Mouse (Mus musculus): Measurements from ENCODE around the gene Gnl2. TPM values are rescaled to one million over a fixed set of nuclear protein-coding genes. Genes with fewer than 3 reads are reported as not detected.

Gene Gnl2
- total and polyA plus RNA-seq, 3 experiments, result 65.0 to 139 (median 66.8) TPM

DNA sequence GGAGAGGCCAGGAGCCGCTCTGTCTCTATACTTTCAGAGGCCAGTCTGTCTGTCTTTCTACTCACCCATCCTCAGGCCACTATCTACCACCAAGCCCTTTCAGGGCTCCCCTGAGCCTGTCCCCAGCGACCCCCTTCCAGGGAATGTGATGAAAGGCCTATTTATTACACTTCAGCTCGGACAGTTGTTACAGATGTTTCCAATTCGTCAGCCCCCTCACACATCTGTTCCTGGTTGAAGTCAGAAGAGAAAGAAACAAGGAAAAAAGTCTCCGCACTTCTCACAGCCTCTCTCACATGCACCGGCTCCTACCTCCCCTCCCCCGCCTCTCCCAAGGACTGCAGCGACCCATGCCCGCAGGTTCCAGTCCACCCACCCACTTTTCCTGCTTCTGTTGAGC is 44.1 kb upstream of the Gnl2 start:
- in situ Hi-C loops (cut with MboI; ENCODE audit: low pct_ligation_motif_present, low pct_unique_long_range_greater_than_20kb, low sequenced_read_pairs) (no loop called here), dilution Hi-C loops (cut with MboI; ENCODE audit: extremely low pct_ligation_motif_present, extremely low pct_unique_long_range_greater_than_20kb, low sequenced_read_pairs) (loop anchor here (25.0 kb wide), 1 partner anchor 90 kb away; the partner anchor contains the start of genes Dnali1 and Snip1)
- no peak overlapping the region for H3K27ac ChIP-seq (ENCODE audit: insufficient read depth, low read depth)
- no peak overlapping the region for H3K9ac ChIP-seq (ENCODE audit: insufficient read depth, low read depth)
- TF ChIP-seq CHD2 (IDR thresholded peaks at IDR 0.05; ENCODE audit: low read length) (no peak), POLR2A (IDR thresholded peaks at IDR 0.05; ENCODE audit: low read depth, low read length) (no peak), BHLHE40 (IDR thresholded peaks at IDR 0.05; ENCODE audit: low read depth, low read length) (no peak), HCFC1 (IDR thresholded peaks at IDR 0.05; ENCODE audit: low read depth, low read length) (no peak), NRF1 (IDR thresholded peaks at IDR 0.05; ENCODE audit: low read depth, low read length) (no peak), USF1 (IDR thresholded peaks at IDR 0.05; ENCODE audit: low read depth, low read length) (no peak), ELF1 (IDR thresholded peaks at IDR 0.05; ENCODE audit: low read depth, low read length) (no peak), MYC (IDR thresholded peaks at IDR 0.05; ENCODE audit: low read depth, low read length) (no peak), TCF12 (IDR thresholded peaks at IDR 0.05; ENCODE audit: low read depth, low read length) (no peak), CHD1 (IDR thresholded peaks at IDR 0.05; ENCODE audit: low read depth, low read length) (no peak), ZNF384 (IDR thresholded peaks at IDR 0.05; ENCODE audit: low read depth, low read length) (no peak), GABPA (IDR thresholded peaks at IDR 0.05; ENCODE audit: insufficient replicate concordance, low read depth, low read length) (no peak), MEF2A (IDR thresholded peaks at IDR 0.05; ENCODE audit: borderline replicate concordance, low read depth, low read length) (no peak), CTCF (conservative IDR thresholded peaks at IDR 0.05 in 1 of 2, IDR thresholded peaks at IDR 0.05 in 1 of 2; ENCODE audit: low read depth in 2 of 2, low read length in 2 of 2) (no peak), MAX (IDR thresholded peaks at IDR 0.05; ENCODE audit: low read length) (no peak)
- no peak overlapping the region for H3K4me3 ChIP-seq (replicated peaks in 1 of 3; ENCODE audit: low read depth in 2 of 3, low read length in 2 of 3, poor library complexity in 1 of 3)
- H3K27me3 ChIP-seq (replicated peaks), result peaks cover 45% of the 10 kb centered on the region
- peaks cover 0 to 3% of the 10 kb centered on the region in 2 experiments; a peak in 1 of 4 replicates for H3K4me1 ChIP-seq (ENCODE audit: control insufficient read depth in 1 of 2, insufficient read depth in 2 of 2)
- no peaks in the 10 kb centered on the region for H3K36me3 ChIP-seq (replicated peaks in 1 of 2; ENCODE audit: control insufficient read depth in 1 of 2, insufficient read depth in 1 of 2, low read length in 1 of 2)
- DNase-seq (ENCODE audit: extremely low read depth), result no peak
- H3K4me2 ChIP-seq (ENCODE audit: insufficient read depth, low read depth, poor library complexity, severe bottlenecking), result no peak overlapping the region
- no peaks in the 10 kb centered on the region for H3K9me3 ChIP-seq (replicated peaks; ENCODE audit: low read length)
- H3K79me2 ChIP-seq (replicated peaks; ENCODE audit: control insufficient read depth, extremely low read depth, insufficient read depth, poor library complexity, severe bottlenecking), result no peaks in the 10 kb centered on the region

DNA sequence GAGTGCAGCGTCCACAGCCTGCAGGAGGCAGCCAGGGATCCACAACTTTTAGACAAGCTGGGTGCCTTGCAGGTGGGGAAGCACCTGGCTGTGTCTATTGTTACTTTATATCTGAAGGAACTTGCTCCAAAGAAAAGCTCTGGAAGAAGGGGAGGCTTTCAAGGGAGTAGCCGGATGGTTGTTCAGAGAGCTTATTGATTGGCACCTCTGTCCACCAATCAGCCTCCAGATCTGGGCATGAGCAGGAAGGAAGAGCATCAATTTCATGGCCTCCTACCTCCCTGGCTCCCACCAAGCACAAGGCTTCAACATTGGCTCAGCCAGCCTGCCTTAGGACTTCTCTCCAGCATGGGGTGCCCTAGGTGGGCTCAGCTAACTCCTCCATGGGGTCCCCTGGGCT is 43.1 kb upstream of the Gnl2 start:
- dilution Hi-C loops (cut with MboI; ENCODE audit: extremely low pct_ligation_motif_present, extremely low pct_unique_long_range_greater_than_20kb, low sequenced_read_pairs) (loop anchor here (25.0 kb wide), 1 partner anchor 89 kb away; the partner anchor contains the start of genes Dnali1 and Snip1), in situ Hi-C loops (cut with MboI; ENCODE audit: low pct_ligation_motif_present, low pct_unique_long_range_greater_than_20kb, low sequenced_read_pairs) (no loop called here)
- peak; percentile 54 for DNase-seq (ENCODE audit: extremely low read depth)
- H3K27ac ChIP-seq (ENCODE audit: insufficient read depth, low read depth), result no peak overlapping the region
- no peak overlapping the region for H3K9ac ChIP-seq (ENCODE audit: insufficient read depth, low read depth)
- H3K27me3 ChIP-seq (replicated peaks), result peaks cover 47% of the 10 kb centered on the region
- no peaks in the 10 kb centered on the region for H3K36me3 ChIP-seq (replicated peaks in 1 of 2; ENCODE audit: control insufficient read depth in 1 of 2, insufficient read depth in 1 of 2, low read length in 1 of 2)
- H3K9me3 ChIP-seq (replicated peaks; ENCODE audit: low read length), result no peaks in the 10 kb centered on the region
- peaks cover 0 to 3% of the 10 kb centered on the region in 2 experiments; a peak in 1 of 4 replicates for H3K4me1 ChIP-seq (ENCODE audit: control insufficient read depth in 1 of 2, insufficient read depth in 2 of 2)
- TF ChIP-seq CHD2 (IDR thresholded peaks at IDR 0.05; ENCODE audit: low read length) (no peak), MEF2A (IDR thresholded peaks at IDR 0.05; ENCODE audit: borderline replicate concordance, low read depth, low read length) (no peak), ELF1 (IDR thresholded peaks at IDR 0.05; ENCODE audit: low read depth, low read length) (0 out of 2 replicates have a peak, but pooled peaks have one; percentile 22), POLR2AphosphoS2 (IDR thresholded peaks at IDR 0.05; ENCODE audit: low read depth, low read length) (no peak)
- H3K4me2 ChIP-seq (ENCODE audit: insufficient read depth, low read depth, poor library complexity, severe bottlenecking), result no peak overlapping the region
- H3K79me2 ChIP-seq (replicated peaks; ENCODE audit: control insufficient read depth, extremely low read depth, insufficient read depth, poor library complexity, severe bottlenecking), result no peaks in the 10 kb centered on the region
- no peak overlapping the region for H3K4me3 ChIP-seq (replicated peaks in 1 of 3; ENCODE audit: low read depth in 2 of 3, low read length in 2 of 3, poor library complexity in 1 of 3)
